Mouse (Mus musculus): ENCODE data around the gene Acy3. TPM values are rescaled to one million over a fixed set of nuclear protein-coding genes. Genes with fewer than 3 reads are reported as not detected.
"Not testable (repeated sequence)": the region's sequence is repeated elsewhere in the genome, so short reads cannot be mapped to it uniquely, and the experiment has no call there.

Acy3 gene
- polyA plus RNA-seq, 1 experiment, result 27.7 TPM

DNA sequence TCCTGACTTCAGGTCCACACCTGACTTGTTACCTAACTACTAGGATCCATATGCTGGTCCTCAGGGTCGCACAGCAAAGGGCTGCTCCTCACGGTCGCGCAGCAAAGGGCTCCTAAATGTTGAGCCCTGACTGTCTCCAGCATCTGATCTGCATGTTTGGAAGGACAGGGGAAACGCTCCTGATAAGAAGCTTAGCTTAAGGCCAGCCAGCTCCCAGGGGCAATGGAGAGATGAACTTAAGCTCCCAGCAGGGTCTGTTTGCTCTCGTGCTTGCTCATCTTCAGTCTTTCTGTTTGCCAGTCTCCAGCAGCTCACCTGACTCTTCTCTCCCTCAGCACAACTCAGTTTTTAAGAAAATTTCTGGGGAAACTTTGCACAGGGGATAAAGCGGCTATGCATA, 46.3 kb downstream of the Acy3 start:
- 60% methylated on average over 7 of the region's 7 CpGs for WGBS
- no peak for TF ChIP-seq CTCF (IDR thresholded peaks at IDR 0.05; ENCODE audit: insufficient read depth, low read length)
- no peak for TF ChIP-seq POLR2A (IDR thresholded peaks at IDR 0.05; ENCODE audit: borderline replicate concordance, extremely low read depth, low read depth, low read length)
- H3K4me1 ChIP-seq (ENCODE audit: control insufficient read depth, insufficient read depth, low read length), result peaks cover 6% of the 10 kb centered on the region; the same call in 1 of the 2 replicates
- no peak for DNase-seq
- no peak overlapping the region for H3K4me3 ChIP-seq (replicated peaks; ENCODE audit: extremely low read depth, low read depth, low read length)

DNA sequence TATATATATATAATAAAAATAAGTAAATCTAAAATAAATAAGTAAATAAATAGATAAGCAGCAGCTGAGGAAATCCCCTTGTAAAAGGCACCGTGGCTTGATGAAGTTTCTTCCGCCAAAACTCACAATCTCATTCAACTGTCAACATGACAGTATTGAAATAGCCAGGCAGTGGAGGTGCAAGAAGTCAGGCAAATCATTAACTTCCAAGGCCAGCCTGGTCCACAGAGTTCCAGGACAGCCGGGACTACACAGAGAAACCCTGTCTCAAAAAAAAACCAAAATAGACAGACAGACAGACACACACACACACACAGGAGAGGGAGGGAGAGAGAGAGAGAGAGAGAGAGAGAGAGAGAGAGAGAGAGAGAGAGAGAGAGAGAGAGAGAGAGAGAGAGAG, 46.9 kb downstream of the Acy3 start:
- DNase-seq, result no peak
- Histone ChIP-seq H3K4me1 (ENCODE audit: control insufficient read depth, insufficient read depth, low read length) (peaks cover 8% of the 10 kb centered on the region; the same call in 1 of the 2 replicates), H3K4me3 (replicated peaks; ENCODE audit: extremely low read depth, low read depth, low read length) (no peak overlapping the region)
- TF ChIP-seq POLR2A (IDR thresholded peaks at IDR 0.05; ENCODE audit: borderline replicate concordance, extremely low read depth, low read depth, low read length) (no peak), CTCF (IDR thresholded peaks at IDR 0.05; ENCODE audit: insufficient read depth, low read length) (no peak)
- 51% methylated on average over 3 of the region's 3 CpGs for WGBS

DNA sequence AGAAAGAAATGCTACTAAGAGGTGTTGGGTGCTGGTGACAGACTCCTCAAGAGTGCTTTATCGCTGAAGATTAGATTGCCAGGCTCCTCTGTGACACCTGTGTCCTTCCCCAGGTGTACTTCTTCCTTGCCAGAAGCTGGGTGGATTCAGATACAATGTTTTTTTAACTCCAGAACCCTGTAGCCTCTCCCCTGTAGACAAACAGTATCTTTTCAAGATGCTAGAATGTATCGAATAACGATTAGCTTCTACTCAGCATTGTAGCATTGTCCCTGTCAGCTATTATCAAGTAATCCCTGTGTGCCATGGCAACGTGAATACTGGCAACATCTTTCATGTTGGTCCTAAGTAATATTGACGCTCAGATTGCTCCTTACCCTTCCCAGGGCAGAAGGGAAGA, 47.4 kb downstream of the Acy3 start:
- 41% methylated on average over 5 of the region's 5 CpGs for WGBS
- H3K4me1 ChIP-seq (ENCODE audit: control insufficient read depth, insufficient read depth, low read length), result peaks cover 9% of the 10 kb centered on the region; the same call in 1 of the 2 replicates
- TF ChIP-seq CTCF (IDR thresholded peaks at IDR 0.05; ENCODE audit: insufficient read depth, low read length), result no peak
- TF ChIP-seq POLR2A (IDR thresholded peaks at IDR 0.05; ENCODE audit: borderline replicate concordance, extremely low read depth, low read depth, low read length), result no peak
- DNase-seq, result no peak
- no peak overlapping the region for H3K4me3 ChIP-seq (replicated peaks; ENCODE audit: extremely low read depth, low read depth, low read length)

DNA sequence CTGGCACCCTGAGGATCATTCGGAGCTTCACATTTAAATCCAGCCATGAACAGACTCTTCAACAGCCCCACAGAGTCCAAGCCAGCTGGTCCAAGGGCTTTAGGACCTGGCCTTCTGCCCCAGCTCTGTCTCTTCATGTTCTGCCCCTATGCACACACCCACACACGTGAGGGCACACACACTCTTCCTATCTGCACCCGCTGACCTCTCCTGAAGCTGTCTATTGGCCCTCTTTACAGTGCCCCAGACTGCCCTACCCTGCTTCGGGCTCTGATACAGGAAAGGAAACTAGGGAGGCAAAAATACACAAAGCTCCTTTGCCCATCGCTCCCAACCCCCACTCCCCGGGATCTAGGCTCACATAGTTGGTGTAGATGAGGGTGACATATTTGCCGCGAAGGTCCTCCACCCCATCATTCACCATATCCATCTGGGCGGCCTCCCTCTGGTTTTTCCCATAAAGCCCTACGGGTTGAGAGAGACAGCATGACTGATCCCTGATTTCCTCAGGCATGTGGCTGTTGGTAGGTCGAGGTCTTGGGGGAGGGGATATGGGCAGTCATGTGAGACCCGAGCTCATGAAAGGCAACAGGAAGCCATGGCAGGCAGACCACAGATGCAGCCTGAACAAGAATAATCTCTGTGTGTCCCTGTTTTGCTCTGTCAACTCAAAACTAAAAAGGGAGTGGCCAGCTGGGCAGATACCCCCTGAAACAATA, 50.1 kb downstream of the Acy3 start:
- H3K4me1 ChIP-seq (ENCODE audit: control insufficient read depth, insufficient read depth, low read length), result peaks cover 9% of the 10 kb centered on the region; the same call in 1 of the 2 replicates
- no peak for DNase-seq
- no peak for TF ChIP-seq POLR2A (IDR thresholded peaks at IDR 0.05; ENCODE audit: borderline replicate concordance, extremely low read depth, low read depth, low read length)
- TF ChIP-seq CTCF (IDR thresholded peaks at IDR 0.05; ENCODE audit: insufficient read depth, low read length), result no peak
- no peak overlapping the region for H3K4me3 ChIP-seq (replicated peaks; ENCODE audit: extremely low read depth, low read depth, low read length)
- 60% methylated on average over 12 of the region's 12 CpGs for WGBS

DNA sequence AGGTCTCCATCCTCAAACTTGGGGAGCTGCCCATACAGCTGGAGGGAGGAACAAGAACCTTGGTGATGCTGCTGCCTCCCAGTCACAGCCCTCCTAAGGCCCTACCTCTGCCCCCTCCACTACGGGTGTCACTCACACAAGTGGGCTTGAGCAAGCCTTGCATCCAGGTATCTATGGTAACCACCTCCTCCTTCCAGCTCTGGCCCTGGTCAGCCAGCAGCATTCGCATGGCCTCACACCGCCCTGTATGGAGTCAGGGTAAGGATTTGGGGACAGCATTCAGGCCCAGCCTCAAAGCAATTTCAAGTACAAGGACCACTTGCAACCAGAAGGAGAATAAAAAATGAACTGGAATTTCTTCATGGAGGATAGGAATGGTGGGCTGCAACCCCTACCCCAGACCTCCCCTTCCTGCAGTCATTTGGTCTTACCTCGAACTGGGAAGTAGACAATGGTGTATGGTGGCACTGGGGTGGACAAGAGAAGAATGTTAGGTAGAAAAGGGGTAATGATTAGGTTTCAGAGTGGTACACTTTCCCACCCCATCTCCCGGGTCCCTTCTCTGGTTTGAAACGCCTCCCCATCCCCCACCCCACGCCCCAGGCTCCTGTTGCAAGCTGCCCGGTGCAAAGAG, 50.9 kb downstream of the Acy3 start:
- not testable (repeated sequence) for DNase-seq; H3K4me1 ChIP-seq (ENCODE audit: control insufficient read depth, insufficient read depth, low read length)
- 28% methylated on average over 8 of the region's 8 CpGs for WGBS
- peak overlapping the region; percentile 99 for H3K4me3 ChIP-seq (replicated peaks; ENCODE audit: extremely low read depth, low read depth, low read length)

DNA sequence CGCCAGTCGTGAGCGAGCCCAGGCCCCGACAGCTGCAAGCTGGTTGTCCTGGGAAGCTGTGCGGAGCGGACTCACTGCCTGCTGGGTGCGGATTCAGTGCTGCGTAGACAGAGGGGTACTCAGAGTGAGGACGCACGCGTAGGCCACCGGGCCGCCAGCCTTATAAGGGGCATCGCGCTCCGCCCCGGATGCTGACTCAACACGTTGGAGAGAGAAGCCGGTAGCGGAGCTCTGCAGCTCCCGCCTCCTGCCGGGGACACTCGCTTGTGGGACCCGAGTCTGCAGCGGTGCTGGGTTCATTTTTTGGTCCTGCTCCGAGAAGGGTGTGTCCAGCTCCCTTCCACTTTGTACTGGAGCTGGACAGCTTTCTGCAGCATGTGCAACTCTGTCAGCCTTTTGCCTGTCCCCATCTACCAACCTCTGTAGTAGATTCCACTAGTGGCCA, 51.4 kb downstream of the Acy3 start, which contains the start of gene Gstp1:
Gene Gstp1, minus strand, starts transcription at position 198 of the 445 bp plus-strand sequence.
- WGBS, result 1% methylated on average over 26 of the region's 26 CpGs
- peak; percentile 87 for DNase-seq
- TF ChIP-seq CTCF (IDR thresholded peaks at IDR 0.05; ENCODE audit: insufficient read depth, low read length), result peak; percentile 18; the same call in 1 of the 2 replicates
- peak; percentile 98 for TF ChIP-seq POLR2A (IDR thresholded peaks at IDR 0.05; ENCODE audit: borderline replicate concordance, extremely low read depth, low read depth, low read length)
- H3K4me1 ChIP-seq (ENCODE audit: control insufficient read depth, insufficient read depth, low read length), result peaks cover 9% of the 10 kb centered on the region; the same call in 1 of the 2 replicates
- peak within 1 kb of the TSS; percentile 99 for H3K4me3 ChIP-seq (replicated peaks; ENCODE audit: extremely low read depth, low read depth, low read length)

Other genes with a start within 250 kb of the Acy3 start
- gene Kmt5b, start 219.1 kb upstream of the Acy3 start, polyA plus RNA-seq (2012; rRNA removed), result 19.6 and 23.7 TPM in 2 replicates
- gene Chka, start 134.8 kb upstream of the Acy3 start, polyA plus RNA-seq (2012; rRNA removed), result 75.9 and 81.6 TPM in 2 replicates
- gene Tcirg1, start 79.4 kb upstream of the Acy3 start, polyA plus RNA-seq (2012; rRNA removed), result 157 and 164 TPM in 2 replicates
- 157 and 189 TPM in 2 replicates for gene Ndufs8, start 73.8 kb upstream of the Acy3 start, polyA plus RNA-seq (2012; rRNA removed)
- 71.9 and 85.0 TPM in 2 replicates for gene Aldh3b1, start 56.8 kb upstream of the Acy3 start, polyA plus RNA-seq (2012; rRNA removed)
- 169 and 180 TPM in 2 replicates for gene Unc93b1, start 51.4 kb upstream of the Acy3 start, polyA plus RNA-seq (2012; rRNA removed)
- gene Aldh3b3, start 27.9 kb upstream of the Acy3 start, polyA plus RNA-seq (2012; rRNA removed), result 0.08 and 0.21 TPM in 2 replicates
- 2.0 and 21.7 TPM in 2 replicates for gene Aldh3b2, start 14.2 kb upstream of the Acy3 start, polyA plus RNA-seq (2012; rRNA removed)
- gene Tbx10, start 6.2 kb downstream of the Acy3 start, polyA plus RNA-seq (2012; rRNA removed), result 0.06 TPM in 1 of 2 replicates, not detected in the other
- gene Nudt8, start 14.0 kb downstream of the Acy3 start, polyA plus RNA-seq (2012; rRNA removed), result 7.6 and 13.3 TPM in 2 replicates
- gene Gm49405, start 14.1 kb downstream of the Acy3 start, polyA plus RNA-seq (2012; rRNA removed), result 1.7 and 1.8 TPM in 2 replicates
- 12.6 and 18.0 TPM in 2 replicates for gene Doc2g, start 16.7 kb downstream of the Acy3 start, polyA plus RNA-seq (2012; rRNA removed)
- 99.4 and 127 TPM in 2 replicates for gene Ndufv1, start 26.2 kb downstream of the Acy3 start, polyA plus RNA-seq (2012; rRNA removed)
- 480 and 656 TPM in 2 replicates for gene Gstp1, start 51.4 kb downstream of the Acy3 start, polyA plus RNA-seq (2012; rRNA removed)
- 47.4 and 87.8 TPM in 2 replicates for gene Gstp2, start 59.5 kb downstream of the Acy3 start, polyA plus RNA-seq (2012; rRNA removed)
- gene Gstp3, start 73.0 kb downstream of the Acy3 start, polyA plus RNA-seq (2012; rRNA removed), result 14.4 and 15.9 TPM in 2 replicates
- gene Cabp2, start 95.0 kb downstream of the Acy3 start, polyA plus RNA-seq (2012; rRNA removed), result 0.86 and 0.91 TPM in 2 replicates
- gene Cdk2ap2, start 110.6 kb downstream of the Acy3 start, polyA plus RNA-seq (2012; rRNA removed), result 200 and 245 TPM in 2 replicates
- gene Pitpnm1, start 113.4 kb downstream of the Acy3 start, polyA plus RNA-seq (2012; rRNA removed), result 152 and 163 TPM in 2 replicates
- 108 and 123 TPM in 2 replicates for gene Aip, start 139.3 kb downstream of the Acy3 start, polyA plus RNA-seq (2012; rRNA removed)
- 0.05 and 0.08 TPM in 2 replicates for gene Gpr152, start 153.2 kb downstream of the Acy3 start, polyA plus RNA-seq (2012; rRNA removed)
- gene Cabp4, start 157.5 kb downstream of the Acy3 start, polyA plus RNA-seq (2012; rRNA removed), result 0.08 TPM in 1 of 2 replicates, not detected in the other
- 260 and 262 TPM in 2 replicates for gene Coro1b, start 162.0 kb downstream of the Acy3 start, polyA plus RNA-seq (2012; rRNA removed)
- 55.0 and 75.4 TPM in 2 replicates for gene Ptprcap, start 167.0 kb downstream of the Acy3 start, polyA plus RNA-seq (2012; rRNA removed)
- gene Rps6kb2, start 176.8 kb downstream of the Acy3 start, polyA plus RNA-seq (2012; rRNA removed), result 35.2 and 51.2 TPM in 2 replicates
- gene Carns1, start 188.9 kb downstream of the Acy3 start, polyA plus RNA-seq (2012; rRNA removed), result 7.9 and 14.4 TPM in 2 replicates
- 23.6 and 24.2 TPM in 2 replicates for gene Tbc1d10c, start 204.7 kb downstream of the Acy3 start, polyA plus RNA-seq (2012; rRNA removed)
- gene Ppp1ca, start 205.5 kb downstream of the Acy3 start, polyA plus RNA-seq (2012; rRNA removed), result 373 and 384 TPM in 2 replicates
- 32.3 and 36.9 TPM in 2 replicates for gene Rad9a, start 215.1 kb downstream of the Acy3 start, polyA plus RNA-seq (2012; rRNA removed)
- gene Clcf1, start 227.7 kb downstream of the Acy3 start, polyA plus RNA-seq (2012; rRNA removed), result 34.0 and 42.0 TPM in 2 replicates
- gene AC109138.7, start 227.8 kb downstream of the Acy3 start, polyA plus RNA-seq (2012; rRNA removed), result not detected in 2 replicates
- gene Pold4, start 245.3 kb downstream of the Acy3 start, polyA plus RNA-seq (2012; rRNA removed), result 110 and 112 TPM in 2 replicates

Data from lung, adult 2 months (tissue).